Mouse (Mus musculus): Measurements from ENCODE around the gene Btbd35f29.
"Not testable (repeated sequence)": the region's sequence is repeated elsewhere in the genome, so short reads cannot be mapped to it uniquely, and the experiment has no call there.

DNA sequence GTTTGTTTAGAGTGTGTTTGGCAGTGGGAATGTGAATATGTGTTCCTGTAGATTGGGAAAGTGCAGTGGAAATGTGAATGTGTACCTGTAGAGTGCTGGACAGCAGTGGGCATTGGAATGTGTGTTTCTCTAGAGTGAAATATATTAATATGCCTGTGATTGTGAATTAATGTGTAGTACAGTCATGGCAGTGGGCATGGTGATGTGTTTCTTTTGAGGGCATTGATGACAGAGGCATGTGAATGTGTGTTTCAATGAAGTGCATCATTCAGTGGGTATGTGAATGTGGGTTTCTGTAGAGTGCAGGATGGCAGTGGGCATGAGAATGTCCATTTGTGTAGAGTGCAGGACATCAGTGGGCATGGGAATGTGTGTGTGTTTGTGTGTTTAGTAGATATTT is 27.7 kb downstream of the Btbd35f29 start:
- TF ChIP-seq CTCF (IDR thresholded peaks at IDR 0.05; ENCODE audit: control insufficient read depth, insufficient read depth, low read length); POLR2A (IDR thresholded peaks at IDR 0.05; ENCODE audit: borderline replicate concordance, control insufficient read depth, low read depth, low read length): not testable (repeated sequence)
